In the genomic region with DNA sequence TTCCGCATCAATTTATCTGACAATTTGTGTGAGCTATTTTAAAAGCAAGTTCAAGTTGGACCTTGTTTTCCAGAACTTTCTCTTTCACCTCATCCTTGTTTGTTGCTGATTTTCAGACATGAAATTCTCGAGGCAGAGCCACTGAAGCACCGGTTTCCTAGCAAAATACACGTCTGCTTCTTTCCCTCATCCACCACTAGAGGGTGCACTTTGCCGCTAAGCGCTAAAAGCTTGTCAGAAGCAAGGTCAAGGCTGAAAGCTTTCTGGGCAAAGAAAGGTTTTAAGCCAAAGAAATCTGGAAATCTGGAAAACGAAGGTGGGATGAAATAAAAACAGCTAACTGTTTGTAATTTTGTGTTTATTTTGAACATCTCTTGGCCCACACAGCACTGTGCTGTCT, we compare ENCODE assay signal across 9 mouse cellular contexts. TPM values are rescaled to one million over a fixed set of nuclear protein-coding genes. Genes with fewer than 3 reads are reported as not detected.
DNase-seq lines count a peak whose midpoint lies in the region; ATAC-seq and TF ChIP-seq lines count a peak whose summit lies in the region.
"Had no signal": no experiment of that assay in that cellular context is flagged by ENCODE, and none has a peak within 500 bp of the region (broad histone marks: within the 10 kb centered on the region; RNA-seq: fewer than 3 reads in every experiment).

No protein-coding gene starts in this region.

- no peak overlapping the region for H3K27ac ChIP-seq in hindbrain, embryonic 10.5 days
- H3K27ac ChIP-seq in hindbrain, embryonic 12.5 days, result no peak overlapping the region
- H3K27ac ChIP-seq in heart, postnatal 0 days (ENCODE audit: low read depth), result no peak overlapping the region
- no peak overlapping the region for H3K27ac ChIP-seq in neural tube, embryonic 11.5 days (ENCODE audit: low read depth, low read length)
- H3K27ac ChIP-seq: embryonic facial prominence, embryonic 13.5 days had no signal

- WGBS in hindbrain, embryonic 10.5 days, result 9% methylated on average over 7 of the region's 7 CpGs
- WGBS in hindbrain, embryonic 12.5 days, result 10% methylated on average over 7 of the region's 7 CpGs
- 6% methylated on average over 7 of the region's 7 CpGs for WGBS in heart, postnatal 0 days
- WGBS in neural tube, embryonic 11.5 days, result 9% methylated on average over 7 of the region's 7 CpGs

- peaks cover 66% of the 10 kb centered on the region for H3K27me3 ChIP-seq in hindbrain, embryonic 10.5 days (ENCODE audit: insufficient read depth, poor library complexity, severe bottlenecking)
- peaks cover 16% of the 10 kb centered on the region for H3K27me3 ChIP-seq in hindbrain, embryonic 12.5 days
- no peaks in the 10 kb centered on the region for H3K27me3 ChIP-seq in heart, postnatal 0 days (ENCODE audit: control insufficient read depth, insufficient read depth, low read length)
- H3K27me3 ChIP-seq in neural tube, embryonic 11.5 days (ENCODE audit: control insufficient read depth, insufficient read depth, low read length), result peaks cover 5% of the 10 kb centered on the region; the same call in 1 of the 2 replicates

- TF ChIP-seq EP300 in heart, postnatal 0 days (IDR thresholded peaks at IDR 0.05; ENCODE audit: low read depth), result no peak

- no peak overlapping the region for H3K4me3 ChIP-seq in hindbrain, embryonic 10.5 days
- no peak overlapping the region for H3K4me3 ChIP-seq in hindbrain, embryonic 12.5 days
- H3K4me3 ChIP-seq in heart, postnatal 0 days (ENCODE audit: low read depth, low read length), result no peak overlapping the region
- no peak overlapping the region for H3K4me3 ChIP-seq in neural tube, embryonic 11.5 days (ENCODE audit: low read depth, low read length)
- H3K4me3 ChIP-seq: embryonic facial prominence, embryonic 13.5 days had no signal

- peak; percentile 80 for DNase-seq in hindbrain, embryonic 10.5 days (ENCODE audit: low spot score)
- DNase-seq in ZHBTc4 (ENCODE audit: low read depth, low spot score), result peak; percentile 87
- peak; percentile 53 to 86 for DNase-seq in cerebellum, postnatal 4 days (ENCODE audit: low spot score in 2 of 2)
- peak; percentile 82 for DNase-seq in heart, postnatal 0 days (ENCODE audit: low spot score)
- DNase-seq in left cerebral cortex, adult 18-20 months (ENCODE audit: low spot score in 2 of 2), result peak; percentile 81 to 88
- DNase-seq in neural tube, embryonic 11.5 days (ENCODE audit: low spot score), result peak; percentile 72
- peak; percentile 76 for DNase-seq in testis, postnatal 14 days (ENCODE audit: low spot score)

- H3K4me2 ChIP-seq in hindbrain, embryonic 12.5 days (replicated peaks), result no peak overlapping the region
- H3K4me2 ChIP-seq in heart, postnatal 0 days (ENCODE audit: low read depth, low read length), result no peak overlapping the region
- H3K4me2 ChIP-seq in neural tube, embryonic 11.5 days (ENCODE audit: low read depth), result no peak overlapping the region
- H3K4me2 ChIP-seq: embryonic facial prominence, embryonic 13.5 days had no signal

- H3K9me3 ChIP-seq in hindbrain, embryonic 10.5 days, result no peaks in the 10 kb centered on the region
- no peaks in the 10 kb centered on the region for H3K9me3 ChIP-seq in hindbrain, embryonic 12.5 days (replicated peaks)
- H3K9me3 ChIP-seq in heart, postnatal 0 days (replicated peaks; ENCODE audit: control insufficient read depth, low read length), result no peaks in the 10 kb centered on the region
- H3K9me3 ChIP-seq in neural tube, embryonic 11.5 days (ENCODE audit: control insufficient read depth, low read length), result no peaks in the 10 kb centered on the region
- H3K9me3 ChIP-seq: embryonic facial prominence, embryonic 13.5 days had no signal

- H3K4me1 ChIP-seq in hindbrain, embryonic 10.5 days (replicated peaks), result peaks cover 20% of the 10 kb centered on the region
- peaks cover 14% of the 10 kb centered on the region; the same call in 1 of the 2 replicates for H3K4me1 ChIP-seq in hindbrain, embryonic 12.5 days
- H3K4me1 ChIP-seq in heart, postnatal 0 days (ENCODE audit: control insufficient read depth, insufficient read depth), result peaks cover 5% of the 10 kb centered on the region; the same call in 1 of the 2 replicates
- no peaks in the 10 kb centered on the region for H3K4me1 ChIP-seq in neural tube, embryonic 11.5 days (ENCODE audit: control insufficient read depth, insufficient read depth, low read length)

- H3K36me3 ChIP-seq in hindbrain, embryonic 10.5 days, result no peaks in the 10 kb centered on the region
- no peaks in the 10 kb centered on the region for H3K36me3 ChIP-seq in hindbrain, embryonic 12.5 days
- no peaks in the 10 kb centered on the region for H3K36me3 ChIP-seq in heart, postnatal 0 days (replicated peaks; ENCODE audit: control insufficient read depth, insufficient read depth, low read length)
- H3K36me3 ChIP-seq in neural tube, embryonic 11.5 days (ENCODE audit: control insufficient read depth, insufficient read depth, low read length), result no peaks in the 10 kb centered on the region
- H3K36me3 ChIP-seq: embryonic facial prominence, embryonic 13.5 days had no signal

- ATAC-seq in hindbrain, embryonic 12.5 days (ENCODE audit: low FRiP score), result no peak
- no peak for ATAC-seq in heart, postnatal 0 days (ENCODE audit: insufficient read depth, low read depth)
- ATAC-seq in neural tube, embryonic 11.5 days (ENCODE audit: insufficient read depth, low FRiP score, low TSS enrichment), result no peak

- TF ChIP-seq CTCF in heart, postnatal 0 days (IDR thresholded peaks at IDR 0.05; ENCODE audit: low read depth), result peak; percentile 96

- no peak overlapping the region for H3K9ac ChIP-seq in hindbrain, embryonic 12.5 days
- H3K9ac ChIP-seq in heart, postnatal 0 days (replicated peaks; ENCODE audit: low read depth, low read length), result no peak overlapping the region
- H3K9ac ChIP-seq in neural tube, embryonic 11.5 days (ENCODE audit: low read length), result no peak overlapping the region
- H3K9ac ChIP-seq: embryonic facial prominence, embryonic 13.5 days had no signal

RNA-seq across cellular contexts. Expression of a gene that starts 27.0 kb away (rescaled TPM):
- polyA plus RNA-seq in hindbrain, embryonic 10.5 days (2016; fragmentation: Nextera tagmentation; extraction: Ambion mirVana), result 47.8 and 62.8 TPM in 2 replicates
- 26.6 and 30.8 TPM in 2 replicates for polyA plus RNA-seq in hindbrain, embryonic 12.5 days (2016; fragmentation: Nextera tagmentation; extraction: Ambion mirVana)
- total RNA-seq in heart, postnatal 0 days (2014; rRNA removed; ENCODE audit: low replicate concordance), result 30.2 and 34.3 TPM in 2 replicates
- polyA plus RNA-seq in heart, postnatal 0 days (2015; fragmentation: Nextera tagmentation; extraction: Ambion mirVana), result 22.5 and 25.3 TPM in 2 replicates
- 1 to 10 TPM; 1.6 to 1.8 TPM for total RNA-seq in left cerebral cortex, adult 18-20 months (2021)
- 39.2 and 44.8 TPM in 2 replicates for polyA plus RNA-seq in neural tube, embryonic 11.5 days (2014; fragmentation: Nextera tagmentation; extraction: Ambion mirVana)

RNA-seq across cellular contexts. Expression of a gene that starts 33.6 kb away (rescaled TPM):
- polyA plus RNA-seq in hindbrain, embryonic 10.5 days (2016; fragmentation: Nextera tagmentation; extraction: Ambion mirVana), result 6.7 and 7.2 TPM in 2 replicates
- polyA plus RNA-seq in hindbrain, embryonic 12.5 days (2016; fragmentation: Nextera tagmentation; extraction: Ambion mirVana), result 12.7 and 13.2 TPM in 2 replicates
- 65.3 and 69.9 TPM in 2 replicates for total RNA-seq in heart, postnatal 0 days (2014; rRNA removed; ENCODE audit: low replicate concordance)
- 22.6 and 23.0 TPM in 2 replicates for polyA plus RNA-seq in heart, postnatal 0 days (2015; fragmentation: Nextera tagmentation; extraction: Ambion mirVana)
- 10 to 100 TPM; 74.7 to 78.5 TPM for total RNA-seq in left cerebral cortex, adult 18-20 months (2021)
- polyA plus RNA-seq in neural tube, embryonic 11.5 days (2014; fragmentation: Nextera tagmentation; extraction: Ambion mirVana), result 6.8 and 7.8 TPM in 2 replicates
